Mouse (Mus musculus) cortical plate, adult 2 months (tissue): ENCODE measurements at regions not wholly inside any gene's neighbourhood (a gene's known extent, or its start where the extent isn't known, plus 50 kb on each side); places are given as distances from the start of the nearest gene placed in this dataset.

ENCODE experiments used
- H3K27ac ChIP-seq: fragments of 200-500 bp; 2 replicates; pipeline ENCODE4 v1.5.1; 2012; ENCODE audit warnings: low read length, control low read depth, inconsistent platforms; ENCODE audit not compliant: insufficient read depth
- H3K4me1 ChIP-seq: fragments of 200-500 bp; 2 replicates; pipeline ENCODE4 v1.6.1; 2011; ENCODE audit warnings: low read length; ENCODE audit not compliant: control insufficient read depth, insufficient read depth
- H3K4me3 ChIP-seq: fragments of 200-500 bp; 2 replicates; pipeline ENCODE4 v1.5.1; 2011; ENCODE audit warnings: mild to moderate bottlenecking, low read length, control low read depth; ENCODE audit not compliant: insufficient read depth
- CTCF ChIP-seq: fragments of 200-500 bp; IDR thresholded peaks from 2 replicates; pipeline ENCODE4 v1.5.1; 2011; ENCODE audit warnings: mild to moderate bottlenecking, control low read depth, low read length; ENCODE audit not compliant: insufficient read depth; ENCODE audit errors: extremely low read depth
- POLR2A ChIP-seq: fragments of 200-500 bp; IDR thresholded peaks from 2 replicates; pipeline ENCODE4 v1.6.1; 2011; ENCODE audit warnings: mild to moderate bottlenecking, low read length, control low read depth; ENCODE audit not compliant: insufficient read depth; ENCODE audit errors: extremely low read depth

- Histone ChIP-seq H3K27ac (no peak overlapping the region; the same call in 1 of the 2 replicates), H3K4me3 (no peak overlapping the region), H3K4me1 (no peaks in the 10 kb centered on the region)
- TF ChIP-seq CTCF (no peak), POLR2A (no peak)
Measured at GRCm38 (mm10) chr5:4311169-4311568, 119.0 kb downstream of the Mterf1b start.

GRCm38 (mm10) chr5:4311599-4311998 lies 119.4 kb downstream of the Mterf1b start:
- no peak overlapping the region for H3K27ac ChIP-seq
- H3K4me1 ChIP-seq: no peaks in the 10 kb centered on the region
- no peak for TF ChIP-seq POLR2A
- no peak for TF ChIP-seq CTCF
- H3K4me3 ChIP-seq: no peak overlapping the region

GRCm38 (mm10) chr5:4312675-4313074 lies 120.5 kb downstream of the Mterf1b start:
- Histone ChIP-seq H3K27ac (no peak overlapping the region), H3K4me3 (no peak overlapping the region), H3K4me1 (no peaks in the 10 kb centered on the region)
- TF ChIP-seq CTCF (no peak), POLR2A (no peak)

DNA sequence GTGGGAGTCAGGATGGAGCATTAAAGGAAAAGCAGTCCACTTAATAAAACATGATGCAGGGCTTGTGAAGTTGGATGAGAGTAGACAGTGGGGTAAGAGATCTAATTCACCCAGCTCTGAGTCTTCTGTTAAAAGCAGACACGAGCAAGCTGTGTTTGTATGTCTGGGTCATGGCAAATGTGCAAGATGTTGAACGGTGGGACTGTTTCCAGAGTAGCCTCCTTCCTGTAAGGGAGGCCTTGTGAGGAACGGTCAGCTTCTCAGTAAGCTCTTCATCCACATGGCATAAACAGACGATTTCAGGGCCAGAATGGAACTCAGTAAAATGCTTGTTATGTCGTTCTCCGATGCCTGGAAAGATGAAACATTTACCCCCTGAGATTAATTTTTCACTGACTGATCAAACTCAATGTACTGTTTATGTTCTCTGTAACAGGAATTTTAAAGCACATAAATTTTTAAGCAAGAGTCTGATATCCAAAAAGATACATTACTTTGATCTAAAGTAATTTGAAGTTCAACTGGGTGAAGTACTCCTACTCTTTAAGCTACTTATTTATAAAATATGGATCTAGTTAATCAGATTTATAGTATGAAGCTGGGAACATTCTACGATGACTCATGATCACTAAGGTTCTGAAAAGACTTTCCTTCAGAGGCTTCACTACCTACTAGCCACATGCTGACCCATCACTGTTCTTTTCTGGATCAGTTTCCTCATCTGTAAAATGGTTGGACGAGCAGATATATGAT lies 130.6 kb downstream of the Mterf1b start:
- H3K4me3 ChIP-seq: no peak overlapping the region
- H3K4me1 ChIP-seq: no peaks in the 10 kb centered on the region
- no peak overlapping the region for H3K27ac ChIP-seq
- TF ChIP-seq POLR2A (no peak), CTCF (no peak)

GRCm38 (mm10) chr5:4323387-4323704 lies 131.2 kb downstream of the Mterf1b start:
- Histone ChIP-seq H3K4me1 (no peaks in the 10 kb centered on the region), H3K27ac (no peak overlapping the region), H3K4me3 (no peak overlapping the region)
- TF ChIP-seq CTCF (no peak), POLR2A (no peak)

DNA sequence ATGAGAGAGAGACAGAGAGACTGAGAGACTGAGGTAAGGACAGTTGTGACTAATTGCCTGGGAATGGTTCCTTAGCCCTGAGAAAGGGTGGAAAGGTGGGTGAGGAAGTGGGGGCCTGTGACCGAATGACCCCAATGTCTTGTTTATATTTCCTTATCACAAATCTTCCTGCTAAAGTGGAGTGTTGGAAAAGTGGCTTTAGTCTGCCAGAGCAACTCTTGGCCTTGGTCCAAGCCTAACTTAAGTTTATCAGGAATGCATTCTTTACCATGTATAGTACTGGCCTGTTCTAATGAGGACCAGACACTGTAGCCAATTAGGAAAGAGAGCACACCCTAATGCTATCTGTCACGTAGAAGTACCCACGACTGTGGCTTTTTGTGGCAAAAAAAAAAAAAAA lies 133.6 kb downstream of the Mterf1b start:
- no peak overlapping the region for H3K27ac ChIP-seq
- H3K4me1 ChIP-seq: no peaks in the 10 kb centered on the region
- TF ChIP-seq CTCF (no peak), POLR2A (no peak)
- H3K4me3 ChIP-seq: no peak overlapping the region

DNA sequence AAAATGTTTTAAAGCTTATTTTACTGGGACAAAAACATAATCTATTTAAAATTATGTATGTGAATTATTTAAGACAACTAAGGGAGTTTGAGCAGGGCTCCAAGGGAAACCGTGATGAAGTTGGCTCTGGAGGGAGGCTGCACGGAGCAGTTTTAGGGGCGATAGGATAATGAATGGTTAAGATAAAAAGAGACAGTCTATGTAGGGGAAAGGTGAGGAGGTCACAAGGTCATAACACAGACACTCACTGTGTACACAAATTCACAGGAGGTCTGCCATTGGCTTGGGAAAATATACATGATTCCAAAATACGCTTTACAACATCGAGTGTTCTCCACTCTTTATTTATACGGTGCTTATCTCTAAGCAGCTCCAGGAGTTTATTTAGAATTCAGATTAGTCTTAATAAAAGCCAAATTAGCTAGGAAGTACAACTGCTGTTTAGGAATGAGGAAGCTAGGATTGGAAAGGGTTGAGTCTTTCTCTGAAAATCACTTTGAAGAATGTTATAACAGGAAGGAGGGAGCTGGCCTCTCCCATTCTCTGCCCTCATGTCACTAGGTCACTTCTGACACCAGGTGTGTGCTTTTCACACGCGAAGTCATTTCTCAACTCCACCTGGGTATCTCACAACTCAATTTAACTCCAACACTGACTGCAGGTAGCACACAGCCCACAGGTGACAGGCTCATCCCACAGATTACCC lies 134.3 kb downstream of the Mterf1b start:
- Histone ChIP-seq H3K4me3 (no peak overlapping the region), H3K27ac (no peak overlapping the region), H3K4me1 (no peaks in the 10 kb centered on the region)
- TF ChIP-seq CTCF (no peak), POLR2A (no peak)

DNA sequence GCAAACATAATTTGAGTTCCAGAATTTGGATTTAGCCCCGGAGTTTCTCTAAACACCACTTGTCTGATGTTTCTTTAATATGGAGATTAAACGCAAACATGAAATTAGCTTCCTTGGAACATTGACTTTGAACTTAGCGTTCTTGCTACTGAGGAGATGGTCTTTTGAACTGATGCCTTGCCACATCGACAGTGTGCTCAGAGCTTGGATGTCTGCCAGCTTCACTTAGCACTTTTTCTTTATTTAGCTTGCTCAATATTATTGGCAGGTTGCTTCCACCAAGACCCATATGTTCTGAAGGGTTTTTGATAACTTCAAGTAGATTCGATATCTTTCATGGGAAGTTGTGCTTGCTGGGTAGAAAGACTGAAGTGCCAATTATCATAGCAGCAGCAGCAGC lies 143.5 kb downstream of the Mterf1b start:
- H3K27ac ChIP-seq: no peak overlapping the region
- TF ChIP-seq POLR2A (no peak), CTCF (no peak)
- no peak overlapping the region for H3K4me3 ChIP-seq
- no peaks in the 10 kb centered on the region for H3K4me1 ChIP-seq

GRCm38 (mm10) chr5:4341956-4342355 lies 149.8 kb downstream of the Mterf1b start:
- Histone ChIP-seq H3K4me1 (no peaks in the 10 kb centered on the region), H3K27ac (no peak overlapping the region), H3K4me3 (no peak overlapping the region)
- TF ChIP-seq CTCF (no peak), POLR2A (no peak)

DNA sequence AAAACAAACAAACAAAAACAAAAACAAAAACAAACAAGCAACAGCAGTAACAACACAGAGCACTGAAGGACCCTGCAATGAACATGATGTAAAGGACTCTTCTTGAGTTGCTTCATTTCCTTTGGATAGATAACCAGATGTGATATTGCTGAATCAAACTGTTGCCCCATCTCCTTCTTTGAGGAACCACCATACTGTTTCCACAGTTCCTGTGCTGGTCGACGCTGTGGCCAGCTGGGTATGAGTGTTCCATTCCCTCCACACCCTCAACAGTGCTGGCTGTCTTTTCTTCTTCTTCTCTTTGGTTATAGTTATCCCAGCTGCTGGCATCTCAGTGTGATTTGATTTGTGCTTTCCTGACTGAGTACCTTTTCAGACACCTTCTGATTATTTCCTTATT lies 152.3 kb downstream of the Mterf1b start:
- H3K4me1 ChIP-seq: no peaks in the 10 kb centered on the region
- no peak overlapping the region for H3K4me3 ChIP-seq
- no peak overlapping the region for H3K27ac ChIP-seq
- no peak for TF ChIP-seq CTCF
- TF ChIP-seq POLR2A: no peak
